Mouse (Mus musculus) heart, postnatal 0 days (tissue): ENCODE results near the gene March4. TPM values are rescaled to one million over a fixed set of nuclear protein-coding genes. Genes with fewer than 3 reads are reported as not detected.

Experiments
- ATAC-seq: fragments of 200-750 bp; cut with Nextera tagmentation; 2 replicates; pipeline ENCODE4 v1.8.0; 2017; ENCODE audit warnings: low read depth, moderate number of reproducible peaks, moderate library complexity; ENCODE audit not compliant: insufficient read depth
- DNase-seq: peaks from one replicate; pipeline ENCODE4 v3.0.0-alpha.2; 2016; ENCODE audit warnings: low spot score
- H3K27ac ChIP-seq: fragments of 300-500 bp; sonication (generic); 2 replicates; pipeline ENCODE4 v1.5.1; 2014; ENCODE audit warnings: low read depth, mild to moderate bottlenecking
- H3K27me3 ChIP-seq: fragments of 300-500 bp; sonication (generic); 2 replicates; pipeline ENCODE4 v1.6.1; 2014; ENCODE audit warnings: low read length, mixed read lengths; ENCODE audit not compliant: control insufficient read depth, insufficient read depth
- H3K36me3 ChIP-seq: fragments of 300-500 bp; sonication (generic); replicated peaks from 2 replicates; pipeline ENCODE4 v1.6.1; 2014; ENCODE audit warnings: low read length, mixed read lengths; ENCODE audit not compliant: control insufficient read depth, insufficient read depth
- H3K4me1 ChIP-seq: fragments of 300-500 bp; sonication (generic); 2 replicates; pipeline ENCODE4 v1.6.1; 2014; ENCODE audit warnings: antibody characterized with exemption; ENCODE audit not compliant: control insufficient read depth, insufficient read depth
- H3K4me2 ChIP-seq: fragments of 300-500 bp; sonication (generic); 2 replicates; pipeline ENCODE4 v1.6.1; 2014; ENCODE audit warnings: low read depth, mild to moderate bottlenecking, low read length, moderate library complexity
- H3K4me3 ChIP-seq: fragments of 300-500 bp; sonication (generic); 2 replicates; pipeline ENCODE4 v1.5.1; 2014; ENCODE audit warnings: low read depth, low read length
- H3K9ac ChIP-seq: fragments of 300-500 bp; sonication (generic); replicated peaks from 2 replicates; pipeline ENCODE4 v1.6.1; 2014; ENCODE audit warnings: low read depth, low read length, mixed read lengths
- H3K9me3 ChIP-seq: fragments of 300-500 bp; sonication (generic); replicated peaks from 2 replicates; pipeline ENCODE4 v1.6.1; 2016; ENCODE audit warnings: low read length; ENCODE audit not compliant: control insufficient read depth
- CTCF ChIP-seq: IDR thresholded peaks from 2 replicates; pipeline ENCODE4 v1.5.1; 2016; ENCODE audit warnings: antibody characterized with exemption, control low read depth, low read depth
- EP300 ChIP-seq: IDR thresholded peaks from 2 replicates; pipeline ENCODE4 v1.6.1; 2016; ENCODE audit warnings: antibody characterized with exemption, low read depth
- WGBS: fragments of 180-500 bp; shearing (Covaris S2); extraction: QIAGEN DNeasy Blood & Tissue Kit; methylation state at CpG from one replicate; pipeline ENCODE4 v1.1.7; 2014; 5-methylcytosine and 5-hydroxymethylcytosine counted together
- polyA plus RNA-seq: library from polyadenylated mRNA; unstranded; fragments of >200 nt; fragmentation: Nextera tagmentation; extraction: Ambion mirVana; gene quantifications from 2 replicates; pipeline ENCODE4 v1.2.1, GENCODE M21; 2015
- total RNA-seq: library from RNA; depleted of rRNA; stranded (reverse); fragments of >200 nt; gene quantifications from 2 replicates; pipeline ENCODE4 v1.2.3, GENCODE M21; 2014; ENCODE audit warnings: low replicate concordance

March4 gene
- total and polyA plus RNA-seq, 2 experiments from 2014 or later: not detected

DNA sequence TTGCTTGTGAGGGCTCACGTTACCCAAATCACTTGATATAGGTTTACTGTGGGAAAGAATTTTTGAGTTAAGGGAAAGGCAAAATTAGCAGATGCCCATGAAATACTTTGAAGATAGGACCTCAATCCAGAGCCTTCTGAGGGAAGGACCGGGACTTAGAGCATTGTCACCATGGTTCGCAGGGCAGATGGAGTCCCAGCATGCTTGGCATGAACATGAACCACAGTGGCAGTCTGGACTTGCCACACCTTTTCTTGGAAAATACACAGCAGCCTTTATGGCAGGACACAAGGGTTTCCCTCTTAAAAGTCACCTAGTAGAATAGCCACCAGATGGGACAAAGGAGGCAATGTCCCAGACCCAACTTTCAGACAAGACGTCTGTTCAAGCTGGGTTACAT lies 114.6 kb downstream of the March4 start:
- ATAC-seq (no peak), DNase-seq (no peak)
- Histone ChIP-seq H3K9ac (no peak overlapping the region), H3K27me3 (no peaks in the 10 kb centered on the region), H3K4me1 (no peaks in the 10 kb centered on the region), H3K4me2 (no peak overlapping the region), H3K36me3 (no peaks in the 10 kb centered on the region), H3K27ac (no peak overlapping the region), H3K4me3 (no peak overlapping the region), H3K9me3 (no peaks in the 10 kb centered on the region)
- 92% methylated on average over 4 of the region's 4 CpGs for WGBS
- TF ChIP-seq EP300 (no peak), CTCF (no peak)

DNA sequence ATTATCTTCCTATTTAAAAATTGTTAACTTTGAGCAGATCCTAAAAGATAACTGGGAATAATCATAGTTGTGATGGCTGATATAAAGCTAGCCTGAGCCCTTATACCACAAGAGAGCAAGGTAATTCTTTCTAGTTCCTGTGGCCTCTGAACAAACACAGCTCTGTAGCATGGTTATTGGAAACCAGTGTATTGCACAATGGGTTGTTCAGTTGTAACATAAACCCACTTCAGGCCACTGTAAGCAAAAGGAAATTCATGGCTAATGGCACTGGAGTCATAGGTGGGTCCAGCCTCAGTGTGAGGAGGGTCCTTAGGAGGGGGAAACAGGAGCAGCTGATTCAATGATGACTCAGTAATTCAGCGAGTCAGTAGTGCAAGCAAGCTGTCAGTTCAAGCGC lies 116.5 kb downstream of the March4 start:
- H3K36me3 ChIP-seq: no peaks in the 10 kb centered on the region
- H3K9me3 ChIP-seq: no peaks in the 10 kb centered on the region
- TF ChIP-seq CTCF: no peak
- no peak for TF ChIP-seq EP300
- no peak overlapping the region for H3K27ac ChIP-seq
- no peak overlapping the region for H3K9ac ChIP-seq
- no peak for ATAC-seq
- no peaks in the 10 kb centered on the region for H3K27me3 ChIP-seq
- WGBS: 68% methylated on average over 2 of the region's 2 CpGs
- H3K4me2 ChIP-seq: no peak overlapping the region
- H3K4me1 ChIP-seq: no peaks in the 10 kb centered on the region
- H3K4me3 ChIP-seq: no peak overlapping the region
- DNase-seq: no peak

DNA sequence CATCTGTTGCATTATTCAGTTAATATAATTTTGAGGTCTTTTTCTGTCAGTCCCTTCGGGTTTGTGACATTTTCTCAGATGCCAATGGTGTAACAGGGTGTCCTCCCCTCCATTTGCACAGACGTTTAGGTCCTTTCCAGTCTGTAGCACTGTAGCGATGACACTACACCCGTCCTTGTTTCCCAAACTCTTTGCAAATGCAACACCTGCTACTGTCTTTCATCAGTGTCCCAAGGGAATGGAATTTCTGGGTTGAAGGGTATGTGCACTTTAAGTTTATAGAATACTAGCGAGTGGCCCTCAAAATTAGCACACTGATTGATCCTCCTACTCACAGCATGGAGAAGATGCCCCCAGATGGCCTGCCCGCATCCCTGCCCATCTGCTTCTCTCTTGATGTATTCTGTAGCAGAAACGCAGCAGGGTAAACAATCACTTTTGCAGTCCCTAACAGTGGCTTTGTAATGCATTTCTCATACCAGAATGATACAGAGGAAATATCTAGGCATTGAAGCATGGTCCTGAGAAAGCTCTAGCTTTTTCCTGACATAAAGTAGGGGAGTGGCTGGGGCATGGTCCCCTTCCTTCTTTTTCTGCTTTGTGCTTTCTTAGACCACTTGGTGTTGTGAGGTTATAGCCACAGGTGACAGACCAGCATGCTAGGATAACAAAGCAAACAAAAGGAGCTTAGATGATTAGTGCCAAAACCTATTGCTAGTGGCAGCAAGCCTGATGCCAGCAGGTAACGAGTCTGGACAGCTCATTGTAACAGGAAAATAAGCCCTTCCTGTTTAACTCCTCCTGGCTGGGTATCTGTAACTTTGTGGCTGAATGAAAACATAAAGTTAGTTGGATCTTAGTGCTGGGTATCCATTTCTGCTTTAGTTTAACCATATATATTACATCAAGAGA lies 117.7 kb downstream of the March4 start:
- H3K36me3 ChIP-seq: no peaks in the 10 kb centered on the region
- DNase-seq: no peak
- WGBS: 67% methylated on average over 8 of the region's 8 CpGs
- H3K9ac ChIP-seq: no peak overlapping the region
- TF ChIP-seq EP300: no peak
- TF ChIP-seq CTCF: no peak
- H3K27me3 ChIP-seq: no peaks in the 10 kb centered on the region
- no peak overlapping the region for H3K4me3 ChIP-seq
- H3K4me2 ChIP-seq: no peak overlapping the region
- no peak for ATAC-seq
- no peaks in the 10 kb centered on the region for H3K4me1 ChIP-seq
- no peaks in the 10 kb centered on the region for H3K9me3 ChIP-seq
- H3K27ac ChIP-seq: no peak overlapping the region

DNA sequence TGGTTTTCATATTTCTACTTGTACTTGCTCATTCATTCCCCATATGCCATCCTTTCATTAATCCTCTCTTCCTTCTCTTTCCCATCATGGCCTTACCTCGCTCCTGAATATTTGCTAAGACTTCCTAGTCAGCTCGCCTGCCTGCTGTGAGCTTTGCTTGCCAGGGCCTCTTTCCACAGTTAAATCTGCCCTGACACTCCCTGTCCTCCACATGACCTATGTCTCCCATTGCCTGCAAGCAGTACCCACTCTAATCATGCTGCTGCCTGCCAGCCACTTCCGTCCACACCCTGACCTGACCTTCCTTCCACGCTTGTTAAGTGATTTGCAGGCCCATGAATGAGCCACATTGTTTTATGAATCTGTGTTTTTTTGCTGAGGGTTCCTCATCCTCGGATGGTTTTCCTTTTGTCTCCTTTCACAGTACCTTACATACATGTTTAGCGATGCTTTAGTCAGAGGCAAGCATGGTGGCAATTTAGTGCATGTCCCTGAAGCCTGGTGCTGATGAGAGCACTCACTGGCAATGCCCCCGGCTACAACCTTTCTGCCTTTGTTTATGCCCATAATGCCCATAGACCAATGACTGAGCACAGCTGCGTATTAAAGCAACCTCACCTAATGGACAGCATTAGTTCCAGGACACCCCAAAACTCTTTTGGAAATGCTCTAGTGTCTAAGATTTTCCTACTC lies 122.0 kb downstream of the March4 start:
- no peaks in the 10 kb centered on the region for H3K27me3 ChIP-seq
- 62% methylated on average over 8 of the region's 8 CpGs for WGBS
- ATAC-seq: no peak
- DNase-seq: no peak
- no peaks in the 10 kb centered on the region for H3K9me3 ChIP-seq
- H3K9ac ChIP-seq: no peak overlapping the region
- TF ChIP-seq CTCF (no peak), EP300 (no peak)
- H3K4me3 ChIP-seq: no peak overlapping the region
- no peaks in the 10 kb centered on the region for H3K4me1 ChIP-seq
- H3K27ac ChIP-seq: no peak overlapping the region
- H3K4me2 ChIP-seq: no peak overlapping the region
- no peaks in the 10 kb centered on the region for H3K36me3 ChIP-seq

DNA sequence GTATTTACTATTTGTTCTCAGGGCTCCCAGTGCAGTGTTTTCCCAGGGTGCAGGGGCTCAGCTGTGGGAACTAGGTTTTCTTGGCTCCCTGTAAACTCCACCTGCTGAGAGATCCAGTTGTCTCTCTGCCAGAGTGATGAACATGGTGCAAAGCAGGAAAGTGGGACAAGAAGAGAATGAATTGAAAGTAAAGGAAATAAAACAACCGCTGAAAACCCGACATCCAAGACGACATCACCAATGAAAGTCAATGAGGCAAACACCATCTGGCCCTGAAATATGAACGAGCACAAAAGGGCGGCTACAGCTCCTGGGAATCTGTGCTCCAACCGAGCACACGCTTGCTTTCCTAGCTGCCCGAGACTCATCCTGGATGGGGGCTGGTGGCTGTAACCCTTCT lies 122.6 kb downstream of the March4 start:
- Histone ChIP-seq H3K4me3 (no peak overlapping the region), H3K36me3 (no peaks in the 10 kb centered on the region), H3K9me3 (no peaks in the 10 kb centered on the region), H3K4me2 (no peak overlapping the region), H3K4me1 (no peaks in the 10 kb centered on the region), H3K27me3 (no peaks in the 10 kb centered on the region), H3K27ac (no peak overlapping the region), H3K9ac (no peak overlapping the region)
- DNase-seq: no peak
- no peak for TF ChIP-seq EP300
- TF ChIP-seq CTCF: no peak
- ATAC-seq: no peak
- whole genome bisulfite sequencing: 87% methylated on average over 8 of the region's 8 CpGs
